Mouse (Mus musculus) thymus, adult 2 months (tissue): ENCODE measurements around the gene Strn. TPM values are rescaled to one million over a fixed set of nuclear protein-coding genes. Genes with fewer than 3 reads are reported as not detected.

ENCODE experiments used
- DNase-seq: peaks from one replicate; pipeline ENCODE4 v3.0.0; 2021
- H3K27ac ChIP-seq: fragments of 200-500 bp; 2 replicates; pipeline ENCODE4 v1.5.1; 2012; ENCODE audit warnings: low read length, control low read depth; ENCODE audit not compliant: control insufficient read depth, insufficient read depth
- H3K27me3 ChIP-seq: fragments of 200-500 bp; 2 replicates; pipeline ENCODE4 v1.6.1; 2012; ENCODE audit warnings: mild to moderate bottlenecking, low read length, moderate library complexity, mixed read lengths; ENCODE audit not compliant: control insufficient read depth, insufficient read depth
- H3K36me3 ChIP-seq: fragments of 200-500 bp; 2 replicates; pipeline ENCODE4 v1.6.1; 2012; ENCODE audit warnings: mild to moderate bottlenecking, low read length, moderate library complexity; ENCODE audit not compliant: control insufficient read depth, insufficient read depth
- H3K4me1 ChIP-seq: fragments of 200-500 bp; replicated peaks from 2 replicates; pipeline ENCODE4 v1.6.1; 2012; ENCODE audit warnings: low read length; ENCODE audit not compliant: control insufficient read depth, insufficient read depth
- H3K4me3 ChIP-seq: fragments of 200-500 bp; 2 replicates; pipeline ENCODE4 v1.5.1; 2012; ENCODE audit warnings: mild to moderate bottlenecking, low read length, control low read depth, moderate library complexity; ENCODE audit not compliant: control insufficient read depth, insufficient read depth
- CTCF ChIP-seq: fragments of 200-500 bp; IDR thresholded peaks from 2 replicates; pipeline ENCODE4 v1.5.1; 2012; ENCODE audit warnings: mild to moderate bottlenecking, control low read depth, low read length, moderate library complexity, borderline replicate concordance; ENCODE audit not compliant: control insufficient read depth, poor library complexity, insufficient read depth; ENCODE audit errors: extremely low read depth
- POLR2A ChIP-seq: fragments of 200-500 bp; IDR thresholded peaks from 2 replicates; pipeline ENCODE4 v1.6.1; 2012; ENCODE audit warnings: mild to moderate bottlenecking, low read length, control low read depth, moderate library complexity; ENCODE audit not compliant: control insufficient read depth, poor library complexity, insufficient read depth; ENCODE audit errors: extremely low read depth
- WGBS: fragments of 180-500 bp; shearing (Covaris S2); methylation state at CpG from one replicate; pipeline ENCODE4 v1.1.7; 2018; 5-methylcytosine and 5-hydroxymethylcytosine counted together
- polyA plus RNA-seq: library from polyadenylated mRNA; depleted of rRNA; stranded (reverse); fragments of >200 nt; gene quantifications from 2 replicates; pipeline ENCODE4 v1.2.3, GENCODE M21; 2012

The Strn gene
- polyA plus RNA-seq, 1 experiment: 15.5 TPM

GRCm38 (mm10) chr17:78618164-78618693 lies 118.8 kb downstream of the Strn start:
- Histone ChIP-seq H3K4me3 (no peak overlapping the region), H3K4me1 (no peaks in the 10 kb centered on the region), H3K27ac (no peak overlapping the region), H3K27me3 (no peaks in the 10 kb centered on the region), H3K36me3 (no peaks in the 10 kb centered on the region)
- DNase-seq: no peak
- WGBS: 88% methylated on average over 5 of the region's 5 CpGs
- TF ChIP-seq POLR2A: no peak
- TF ChIP-seq CTCF: no peak

DNA sequence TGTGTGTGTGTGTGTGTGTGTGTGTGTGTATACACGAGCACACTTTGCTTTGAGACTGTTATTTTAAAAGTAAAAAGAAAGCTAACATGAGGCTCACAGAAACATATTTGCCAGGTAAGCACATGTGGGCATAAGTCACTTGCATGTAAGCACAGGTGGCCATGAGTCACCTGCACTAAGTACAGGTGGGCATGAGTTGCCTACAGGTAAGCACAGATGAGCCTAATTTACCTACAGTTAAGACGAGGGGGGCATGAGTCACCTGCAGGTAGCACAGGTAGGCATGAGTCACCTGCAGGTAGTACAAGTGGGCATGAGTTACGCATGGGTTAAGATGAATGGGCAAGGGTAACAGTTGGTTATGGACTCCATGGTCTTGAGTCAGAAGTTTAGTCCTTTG lies 121.9 kb downstream of the Strn start:
- TF ChIP-seq CTCF: no peak
- no peak for TF ChIP-seq POLR2A
- Histone ChIP-seq H3K4me3 (no peak overlapping the region), H3K4me1 (no peaks in the 10 kb centered on the region), H3K27ac (no peak overlapping the region), H3K27me3 (no peaks in the 10 kb centered on the region), H3K36me3 (no peaks in the 10 kb centered on the region)
- whole genome bisulfite sequencing: 91% methylated on average over 3 of the region's 3 CpGs
- DNase-seq: no peak

DNA sequence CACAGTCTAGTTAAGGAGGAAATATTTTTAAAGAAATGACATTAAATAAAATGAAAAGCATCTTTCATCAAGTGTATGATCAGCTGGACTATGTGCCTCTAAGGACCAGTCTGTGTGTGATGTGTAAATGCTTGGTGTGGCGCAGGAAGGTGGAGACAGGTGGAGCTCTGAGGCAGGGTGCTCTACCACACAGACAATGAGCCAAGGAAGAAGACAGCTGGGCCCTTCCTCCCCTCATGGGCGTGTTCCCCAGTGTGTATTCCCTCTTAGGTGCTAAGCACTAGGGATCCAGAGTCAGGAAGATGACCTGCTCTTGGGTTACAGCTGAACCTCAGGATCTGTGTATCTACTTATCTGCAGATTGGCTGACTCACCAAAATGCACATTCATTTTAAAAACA lies 122.5 kb downstream of the Strn start:
- no peaks in the 10 kb centered on the region for H3K27me3 ChIP-seq

GRCm38 (mm10) chr17:78611117-78611516 lies 125.9 kb downstream of the Strn start:
- Histone ChIP-seq H3K4me3 (no peak overlapping the region), H3K36me3 (no peaks in the 10 kb centered on the region), H3K27me3 (no peaks in the 10 kb centered on the region), H3K4me1 (no peaks in the 10 kb centered on the region), H3K27ac (no peak overlapping the region)
- DNase-seq: peak; percentile 32
- TF ChIP-seq CTCF: no peak
- no peak for TF ChIP-seq POLR2A
- 92% methylated on average over 6 of the region's 6 CpGs for WGBS

More for the DNA sequence above, 122.5 kb downstream of the Strn start:
- Histone ChIP-seq H3K36me3 (no peaks in the 10 kb centered on the region), H3K4me1 (no peaks in the 10 kb centered on the region), H3K27ac (no peak overlapping the region), H3K4me3 (no peak overlapping the region)
- no peak for DNase-seq
- WGBS: 91% methylated on average over 2 of the region's 2 CpGs
- no peak for TF ChIP-seq CTCF
- no peak for TF ChIP-seq POLR2A

- DNase-seq: no peak
- H3K36me3 ChIP-seq: no peaks in the 10 kb centered on the region
- no peaks in the 10 kb centered on the region for H3K4me1 ChIP-seq
- TF ChIP-seq CTCF (no peak), POLR2A (no peak)
- no peaks in the 10 kb centered on the region for H3K27me3 ChIP-seq
- no peak overlapping the region for H3K27ac ChIP-seq
- WGBS: 94% methylated on average over 13 of the region's 13 CpGs
- no peak overlapping the region for H3K4me3 ChIP-seq
Measured at GRCm38 (mm10) chr17:78609191-78609855, 127.7 kb downstream of the Strn start.

DNA sequence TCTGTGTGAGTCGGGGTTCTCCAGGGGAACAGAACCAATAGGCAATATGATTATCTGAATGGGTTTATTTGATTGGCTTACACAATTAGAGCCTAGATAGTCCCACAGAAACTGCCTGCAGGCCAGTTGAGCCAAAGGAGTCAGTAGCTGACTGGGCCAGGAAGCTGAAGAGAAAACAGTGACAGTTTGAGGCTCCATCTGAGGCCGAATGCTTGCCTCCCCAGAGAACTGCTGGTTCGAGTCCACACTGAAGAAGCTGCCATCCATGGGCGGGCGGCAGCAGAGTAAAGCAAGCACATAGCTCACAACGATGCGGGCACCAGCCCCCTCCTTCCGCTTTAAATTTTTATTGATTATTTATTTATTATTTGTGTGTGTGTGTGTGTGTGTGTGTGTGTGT lies 128.3 kb downstream of the Strn start:
- Histone ChIP-seq H3K27ac (no peak overlapping the region), H3K36me3 (no peaks in the 10 kb centered on the region), H3K4me1 (no peaks in the 10 kb centered on the region), H3K4me3 (no peak overlapping the region), H3K27me3 (no peaks in the 10 kb centered on the region)
- 81% methylated on average over 8 of the region's 8 CpGs for WGBS
- DNase-seq: no peak
- no peak for TF ChIP-seq POLR2A
- TF ChIP-seq CTCF: no peak

DNA sequence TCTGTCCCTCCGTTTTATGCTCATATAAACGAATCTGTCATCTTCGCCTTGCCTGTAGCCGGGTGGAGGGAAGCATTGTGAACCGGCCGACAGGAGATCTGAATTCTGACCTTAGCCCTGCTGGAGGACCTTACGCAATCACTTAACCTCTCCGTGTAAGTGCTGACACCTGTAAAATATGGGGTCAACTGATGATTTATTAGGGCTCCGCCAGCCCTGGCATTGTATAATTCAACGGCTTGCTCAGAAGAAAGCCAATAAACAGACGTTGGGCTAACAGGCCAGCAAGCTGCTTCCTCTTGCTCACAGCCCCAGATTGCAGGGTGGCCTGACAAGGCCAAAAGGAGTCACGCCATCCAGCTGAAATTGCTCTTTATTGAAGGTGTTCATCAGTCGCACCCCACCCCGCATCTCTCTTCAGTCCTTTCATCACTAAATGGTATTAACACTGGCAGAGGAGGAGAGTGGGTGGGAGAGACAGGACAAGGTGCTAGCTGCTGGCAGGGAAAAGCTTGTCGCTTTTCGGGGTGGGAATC lies 128.8 kb downstream of the Strn start:
- 54% methylated on average over 16 of the region's 16 CpGs for WGBS
- H3K27ac ChIP-seq: no peak overlapping the region
- DNase-seq: no peak
- TF ChIP-seq CTCF (no peak), POLR2A (no peak)
- H3K4me1 ChIP-seq: no peaks in the 10 kb centered on the region
- H3K36me3 ChIP-seq: no peaks in the 10 kb centered on the region
- no peak overlapping the region for H3K4me3 ChIP-seq
- H3K27me3 ChIP-seq: no peaks in the 10 kb centered on the region
